Mouse (Mus musculus): ENCODE measurements around the gene Adat1. TPM values are rescaled to one million over a fixed set of nuclear protein-coding genes. Genes with fewer than 3 reads are reported as not detected.

The Adat1 gene
- 1.8 and 2.1 TPM in 2 replicates for polyA plus RNA-seq (2015; fragmentation: Nextera tagmentation; extraction: Ambion mirVana)

DNA sequence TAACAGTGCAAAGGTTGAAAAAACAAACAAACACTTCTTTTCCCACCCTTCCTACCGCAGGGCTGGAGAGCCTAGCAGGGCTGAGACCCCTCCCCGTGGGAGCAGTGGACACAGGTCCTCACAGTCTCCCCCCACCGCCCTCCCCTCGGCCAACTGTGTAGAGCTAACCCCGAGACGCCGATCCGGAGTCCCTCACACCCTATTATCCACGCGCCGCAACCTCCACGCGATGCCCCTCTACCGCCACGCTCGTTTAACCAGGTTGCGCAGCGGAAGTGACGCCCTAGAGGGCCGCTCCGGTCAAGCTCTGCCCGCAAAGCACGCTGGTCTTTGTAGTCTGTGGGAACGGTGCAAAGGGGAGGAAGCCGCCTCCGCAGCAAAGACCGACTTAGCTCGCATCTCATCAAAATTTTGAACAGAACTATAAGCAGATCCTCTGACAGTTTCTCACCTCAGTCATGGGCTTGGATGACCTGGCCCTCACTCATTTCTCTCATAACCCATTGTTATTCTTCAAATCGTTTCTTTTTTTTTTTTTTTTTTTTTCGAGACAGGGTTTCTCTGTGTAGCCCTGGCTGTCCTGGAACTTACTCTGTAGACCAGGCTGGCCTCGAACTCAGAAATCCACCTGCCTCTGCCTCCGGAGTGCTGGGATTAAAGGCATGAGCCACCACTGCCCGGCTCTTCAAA is at the start of gene Adat1:
TSS of gene Adat1 (minus strand) at position 290 of the 690 bp plus-strand sequence.
- peak within 1 kb of the TSS; percentile 91 for H3K4me2 ChIP-seq (ENCODE audit: low read depth, low read length)
- peak within 1 kb of the TSS; percentile 73 for H3K9ac ChIP-seq (replicated peaks)
- peak; percentile 93 for DNase-seq
- 0 out of 2 replicates have a peak, but pooled peaks cover 3% of the 10 kb centered on the region for H3K4me1 ChIP-seq (ENCODE audit: insufficient read depth)
- H3K9me3 ChIP-seq (ENCODE audit: low read length) = no peaks in the 10 kb centered on the region
- H3K27me3 ChIP-seq (ENCODE audit: insufficient read depth, low read length) = no peaks in the 10 kb centered on the region
- H3K36me3 ChIP-seq (replicated peaks; ENCODE audit: insufficient read depth, low read length) = peaks cover 29% of the 10 kb centered on the region
- 3% methylated on average over 32 of the region's 33 CpGs for WGBS (ENCODE audit: insufficient replicate concordance)
- H3K4me3 ChIP-seq (ENCODE audit: low read depth, low read length) = peak within 1 kb of the TSS; percentile 72
- H3K27ac ChIP-seq (ENCODE audit: low read depth) = 0 out of 2 replicates have a peak within 1 kb of the TSS, but pooled peaks have one; percentile 46
- peak; percentile 97 for ATAC-seq
- TF ChIP-seq CTCF (IDR thresholded peaks at IDR 0.05; ENCODE audit: low read depth) (peak; percentile 9; the same call in 1 of the 2 replicates), EP300 (IDR thresholded peaks at IDR 0.05; ENCODE audit: low read depth) (no peak)

DNA sequence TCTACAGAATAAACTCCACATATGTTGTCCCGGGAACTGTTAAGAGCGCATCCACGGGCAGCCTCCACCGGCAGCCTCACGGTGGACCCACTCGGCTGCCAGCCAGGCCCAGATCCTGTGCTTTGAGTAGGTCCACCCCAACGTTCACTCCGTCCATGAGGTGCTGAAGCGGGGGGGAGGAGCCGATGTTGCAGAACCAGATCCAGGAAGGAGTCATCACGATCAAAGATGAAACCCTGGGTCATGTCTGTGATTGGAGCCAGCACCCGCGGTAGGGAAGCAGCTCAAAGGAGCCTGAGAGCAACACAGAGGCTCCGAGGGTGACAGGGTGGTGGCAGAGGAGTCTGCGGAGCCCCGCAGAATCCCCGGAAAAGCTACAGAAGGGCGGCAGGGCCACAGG is 45.4 kb upstream of the Adat1 start:
- Histone ChIP-seq H3K9me3 (ENCODE audit: low read length) (no peaks in the 10 kb centered on the region), H3K27me3 (ENCODE audit: insufficient read depth, low read length) (no peaks in the 10 kb centered on the region), H3K9ac (replicated peaks) (no peak overlapping the region), H3K4me2 (ENCODE audit: low read depth, low read length) (no peak overlapping the region), H3K4me1 (ENCODE audit: insufficient read depth) (no peaks in the 10 kb centered on the region), H3K27ac (ENCODE audit: low read depth) (no peak overlapping the region), H3K36me3 (replicated peaks; ENCODE audit: insufficient read depth, low read length) (no peaks in the 10 kb centered on the region), H3K4me3 (ENCODE audit: low read depth, low read length) (no peak overlapping the region)
- no peak for DNase-seq
- no peak for ATAC-seq
- 74% methylated on average over 18 of the region's 18 CpGs for WGBS (ENCODE audit: insufficient replicate concordance)
- TF ChIP-seq EP300 (IDR thresholded peaks at IDR 0.05; ENCODE audit: low read depth) = no peak
- TF ChIP-seq CTCF (IDR thresholded peaks at IDR 0.05; ENCODE audit: low read depth) = no peak

DNA sequence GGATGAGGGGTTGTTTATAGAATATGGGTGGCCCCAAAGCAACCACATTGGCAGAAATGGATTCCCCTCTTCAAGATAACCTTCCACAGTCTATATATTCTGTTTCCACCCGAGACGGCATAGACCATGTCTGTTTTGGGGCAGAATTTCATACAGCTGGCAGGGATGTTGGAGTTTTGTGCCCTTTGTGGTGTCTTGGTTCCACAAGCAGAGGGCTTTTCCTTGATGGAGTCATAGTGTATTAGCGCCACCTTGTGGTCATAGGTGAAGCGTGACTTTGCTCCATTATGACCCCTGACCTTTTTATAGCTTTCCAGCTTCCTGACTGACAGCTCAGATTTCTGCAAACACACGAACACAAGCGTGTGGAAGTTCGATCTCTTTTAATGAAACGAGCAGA is 42.5 kb upstream of the Adat1 start:
- peak; percentile 87 for TF ChIP-seq CTCF (IDR thresholded peaks at IDR 0.05; ENCODE audit: low read depth)
- no peak for TF ChIP-seq EP300 (IDR thresholded peaks at IDR 0.05; ENCODE audit: low read depth)
- 9% methylated on average over 8 of the region's 8 CpGs for WGBS (ENCODE audit: insufficient replicate concordance)
- peak; percentile 62 for DNase-seq
- Histone ChIP-seq H3K9ac (replicated peaks) (no peak overlapping the region), H3K9me3 (ENCODE audit: low read length) (no peaks in the 10 kb centered on the region), H3K27ac (ENCODE audit: low read depth) (no peak overlapping the region), H3K4me1 (ENCODE audit: insufficient read depth) (no peaks in the 10 kb centered on the region), H3K36me3 (replicated peaks; ENCODE audit: insufficient read depth, low read length) (no peaks in the 10 kb centered on the region), H3K27me3 (ENCODE audit: insufficient read depth, low read length) (no peaks in the 10 kb centered on the region), H3K4me3 (ENCODE audit: low read depth, low read length) (no peak overlapping the region), H3K4me2 (ENCODE audit: low read depth, low read length) (no peak overlapping the region)
- peak; percentile 56; the same call in 1 of the 2 replicates for ATAC-seq

DNA sequence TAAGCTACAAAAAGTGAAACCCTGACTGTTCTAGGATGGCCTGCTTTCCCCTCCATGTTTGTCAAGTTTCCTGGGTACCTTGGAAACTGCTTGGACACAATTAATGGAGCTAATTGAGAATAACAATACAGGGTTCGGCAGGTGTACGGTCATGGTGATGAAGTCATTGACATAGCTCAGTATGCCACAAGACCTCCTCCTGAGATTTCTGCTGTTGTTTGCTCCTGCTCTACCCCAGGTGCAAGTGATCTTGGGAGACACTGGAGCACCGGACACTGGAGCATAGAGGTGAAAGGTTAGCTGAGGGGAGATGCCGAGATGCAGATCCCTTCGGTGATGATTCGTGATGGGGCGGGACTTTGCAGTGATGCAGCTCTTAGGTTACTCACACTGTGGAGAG is 41.0 kb upstream of the Adat1 start:
- H3K36me3 ChIP-seq (replicated peaks; ENCODE audit: insufficient read depth, low read length) = no peaks in the 10 kb centered on the region
- no peak for ATAC-seq
- no peak overlapping the region for H3K9ac ChIP-seq (replicated peaks)
- H3K27ac ChIP-seq (ENCODE audit: low read depth) = no peak overlapping the region
- no peak overlapping the region for H3K4me2 ChIP-seq (ENCODE audit: low read depth, low read length)
- 70% methylated on average over 7 of the region's 7 CpGs for WGBS (ENCODE audit: insufficient replicate concordance)
- TF ChIP-seq CTCF (IDR thresholded peaks at IDR 0.05; ENCODE audit: low read depth) (no peak), EP300 (IDR thresholded peaks at IDR 0.05; ENCODE audit: low read depth) (no peak)
- H3K27me3 ChIP-seq (ENCODE audit: insufficient read depth, low read length) = no peaks in the 10 kb centered on the region
- no peak for DNase-seq
- no peaks in the 10 kb centered on the region for H3K4me1 ChIP-seq (ENCODE audit: insufficient read depth)
- H3K4me3 ChIP-seq (ENCODE audit: low read depth, low read length) = no peak overlapping the region
- no peaks in the 10 kb centered on the region for H3K9me3 ChIP-seq (ENCODE audit: low read length)

DNA sequence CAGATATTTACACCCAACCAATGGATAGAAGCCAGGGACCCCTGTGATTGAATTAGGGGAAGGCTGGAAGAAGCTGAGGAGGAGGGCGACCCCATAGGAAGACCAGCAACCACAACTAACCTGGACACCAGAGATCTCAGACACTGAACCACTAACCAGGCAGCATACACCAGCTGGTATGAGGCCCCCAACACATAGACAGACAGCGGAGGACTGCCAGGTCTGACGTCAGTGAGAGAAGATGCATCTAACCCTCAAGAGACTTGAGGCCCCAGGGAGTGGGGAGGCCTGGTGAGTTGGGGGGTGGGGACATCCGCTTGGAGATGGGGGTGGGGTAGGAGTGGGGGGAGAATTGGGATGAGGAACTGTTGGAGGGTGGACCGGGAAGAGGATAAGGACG is 38.6 kb upstream of the Adat1 start:
- 64% methylated on average over 6 of the region's 6 CpGs for WGBS (ENCODE audit: insufficient replicate concordance)
- no peak for ATAC-seq

DNA sequence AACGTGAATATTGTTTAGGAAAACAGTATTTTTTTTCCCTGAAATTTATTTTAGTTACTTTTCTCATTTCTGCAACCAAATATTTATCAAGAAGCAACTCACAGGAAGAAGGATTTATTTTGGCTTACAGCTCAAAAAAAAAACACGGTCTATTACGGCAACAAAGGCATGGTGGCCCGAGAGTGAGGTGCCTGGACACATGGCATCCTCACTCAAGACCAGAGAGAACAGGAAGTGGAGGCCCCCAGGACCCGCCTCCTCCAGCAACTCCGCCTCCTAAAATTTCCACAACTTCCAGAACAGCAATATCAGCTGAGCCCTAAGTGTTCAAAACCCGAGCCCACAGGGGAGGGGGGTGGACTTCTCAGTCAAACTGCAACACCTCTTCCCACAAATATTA is 37.4 kb upstream of the Adat1 start:
- WGBS (ENCODE audit: insufficient replicate concordance) = 72% methylated on average over 7 of the region's 7 CpGs
- no peaks in the 10 kb centered on the region for H3K27me3 ChIP-seq (ENCODE audit: insufficient read depth, low read length)
- no peak overlapping the region for H3K9ac ChIP-seq (replicated peaks)
- H3K4me1 ChIP-seq (ENCODE audit: insufficient read depth) = no peaks in the 10 kb centered on the region
- DNase-seq (no peak), ATAC-seq (no peak)
- H3K27ac ChIP-seq (ENCODE audit: low read depth) = no peak overlapping the region
- no peaks in the 10 kb centered on the region for H3K36me3 ChIP-seq (replicated peaks; ENCODE audit: insufficient read depth, low read length)
- no peaks in the 10 kb centered on the region for H3K9me3 ChIP-seq (ENCODE audit: low read length)
- TF ChIP-seq EP300 (IDR thresholded peaks at IDR 0.05; ENCODE audit: low read depth) (no peak), CTCF (IDR thresholded peaks at IDR 0.05; ENCODE audit: low read depth) (no peak)
- no peak overlapping the region for H3K4me2 ChIP-seq (ENCODE audit: low read depth, low read length)
- no peak overlapping the region for H3K4me3 ChIP-seq (ENCODE audit: low read depth, low read length)

More for the DNA sequence above, 38.6 kb upstream of the Adat1 start:
- H3K4me2 ChIP-seq (ENCODE audit: low read depth, low read length) = no peak overlapping the region
- no peak overlapping the region for H3K4me3 ChIP-seq (ENCODE audit: low read depth, low read length)
- no peak for TF ChIP-seq EP300 (IDR thresholded peaks at IDR 0.05; ENCODE audit: low read depth)
- no peak for TF ChIP-seq CTCF (IDR thresholded peaks at IDR 0.05; ENCODE audit: low read depth)
- no peaks in the 10 kb centered on the region for H3K9me3 ChIP-seq (ENCODE audit: low read length)
- no peaks in the 10 kb centered on the region for H3K36me3 ChIP-seq (replicated peaks; ENCODE audit: insufficient read depth, low read length)
- H3K27me3 ChIP-seq (ENCODE audit: insufficient read depth, low read length) = no peaks in the 10 kb centered on the region
- no peak for DNase-seq
- H3K27ac ChIP-seq (ENCODE audit: low read depth) = no peak overlapping the region
- no peak overlapping the region for H3K9ac ChIP-seq (replicated peaks)
- no peaks in the 10 kb centered on the region for H3K4me1 ChIP-seq (ENCODE audit: insufficient read depth)
